Mouse (Mus musculus) forebrain, embryonic 10.5 days (tissue): ENCODE data around the gene Fahd2a. TPM values are rescaled to one million over a fixed set of nuclear protein-coding genes. Genes with fewer than 3 reads are reported as not detected.

ENCODE experiments used
- DNase-seq: peaks from one replicate; pipeline ENCODE4 v3.0.0-alpha.2; 2017; ENCODE audit warnings: low spot score; ENCODE audit errors: extremely low spot score
- H3K27ac ChIP-seq: fragments of 300-500 bp; sonication (generic); 2 replicates; pipeline ENCODE4 v1.5.1; 2016; ENCODE audit warnings: mild to moderate bottlenecking
- H3K27me3 ChIP-seq: fragments of 300-500 bp; sonication (generic); 2 replicates; pipeline ENCODE4 v1.6.1; 2016; ENCODE audit warnings: mild to moderate bottlenecking; ENCODE audit not compliant: poor library complexity, severe bottlenecking
- H3K36me3 ChIP-seq: fragments of 300-500 bp; sonication (generic); replicated peaks from 2 replicates; pipeline ENCODE4 v1.6.1; 2016; ENCODE audit warnings: mild to moderate bottlenecking, moderate library complexity
- H3K4me1 ChIP-seq: fragments of 300-500 bp; sonication (generic); 2 replicates; pipeline ENCODE4 v1.6.1; 2016
- H3K4me3 ChIP-seq: fragments of 300-500 bp; sonication (generic); 2 replicates; pipeline ENCODE4 v1.5.1; 2016; ENCODE audit warnings: mild to moderate bottlenecking, moderate library complexity
- H3K9me3 ChIP-seq: fragments of 300-500 bp; sonication (generic); 2 replicates; pipeline ENCODE4 v1.6.1; 2016; ENCODE audit warnings: mild to moderate bottlenecking, moderate library complexity
- WGBS: fragments of 180-500 bp; shearing (Covaris S2); methylation state at CpG from one replicate; pipeline ENCODE4 v1.1.7; 2016; 5-methylcytosine and 5-hydroxymethylcytosine counted together
- polyA plus RNA-seq: library from polyadenylated mRNA; unstranded; fragments of >200 nt; fragmentation: Nextera tagmentation; extraction: Ambion mirVana; gene quantifications from 2 replicates; pipeline ENCODE4 v1.2.1, GENCODE M21; 2016

Fahd2a gene
- polyA plus RNA-seq = 20.5 and 23.8 TPM in 2 replicates

- Histone ChIP-seq H3K36me3 (peaks cover 7% of the 10 kb centered on the region), H3K9me3 (no peaks in the 10 kb centered on the region), H3K4me1 (peaks cover 22% of the 10 kb centered on the region), H3K4me3 (peak within 1 kb of the TSS; percentile 73), H3K27me3 (peaks cover 5% of the 10 kb centered on the region; the same call in 1 of the 2 replicates), H3K27ac (peak within 1 kb of the TSS; percentile 82)
- DNase-seq = peak; percentile 90
- 3% methylated on average over 37 of the region's 37 CpGs for WGBS
These were observed at the start of gene Fahd2a for GRCm38 (mm10) chr2:127444055-127444789. TSS of gene Fahd2a (minus strand) at chr2:127444565.

GRCm38 (mm10) chr2:127484476-127485170, 40.3 kb upstream of the Fahd2a start:
- H3K27me3 ChIP-seq = peaks cover 78% of the 10 kb centered on the region
- H3K9me3 ChIP-seq = no peaks in the 10 kb centered on the region
- H3K4me3 ChIP-seq = peak overlapping the region; percentile 37
- H3K4me1 ChIP-seq = peaks cover 36% of the 10 kb centered on the region
- H3K27ac ChIP-seq = no peak overlapping the region
- peak; percentile 54 for DNase-seq
- 7% methylated on average over 19 of the region's 19 CpGs for WGBS
- no peaks in the 10 kb centered on the region for H3K36me3 ChIP-seq

- Histone ChIP-seq H3K27ac (no peak overlapping the region), H3K4me3 (peak overlapping the region; percentile 58), H3K9me3 (no peaks in the 10 kb centered on the region), H3K36me3 (no peaks in the 10 kb centered on the region), H3K4me1 (peaks cover 36% of the 10 kb centered on the region), H3K27me3 (peaks cover 91% of the 10 kb centered on the region)
- peak; percentile 24 for DNase-seq
- WGBS = 2% methylated on average over 21 of the region's 21 CpGs
These were observed 38.6 kb upstream of the Fahd2a start for GRCm38 (mm10) chr2:127483001-127483400.

GRCm38 (mm10) chr2:127482533-127482911, 38.2 kb upstream of the Fahd2a start:
- DNase-seq = peak; percentile 49
- WGBS = 0% methylated on average over 21 of the region's 21 CpGs
- peaks cover 91% of the 10 kb centered on the region for H3K27me3 ChIP-seq
- H3K4me1 ChIP-seq = peaks cover 36% of the 10 kb centered on the region
- no peaks in the 10 kb centered on the region for H3K36me3 ChIP-seq
- peak overlapping the region; percentile 58 for H3K4me3 ChIP-seq
- no peaks in the 10 kb centered on the region for H3K9me3 ChIP-seq
- peak overlapping the region; percentile 52; the same call in 1 of the 2 replicates for H3K27ac ChIP-seq

GRCm38 (mm10) chr2:127481841-127482532, 37.6 kb upstream of the Fahd2a start:
- peaks cover 87% of the 10 kb centered on the region for H3K27me3 ChIP-seq
- no peak for DNase-seq
- H3K4me1 ChIP-seq = peaks cover 36% of the 10 kb centered on the region
- H3K27ac ChIP-seq = peak overlapping the region; percentile 52; the same call in 1 of the 2 replicates
- H3K36me3 ChIP-seq = no peaks in the 10 kb centered on the region
- H3K9me3 ChIP-seq = no peaks in the 10 kb centered on the region
- H3K4me3 ChIP-seq = peak overlapping the region; percentile 58
- under 1% methylated on average over 58 of the region's 59 CpGs for WGBS

GRCm38 (mm10) chr2:127479763-127480162, 35.4 kb upstream of the Fahd2a start:
- Histone ChIP-seq H3K9me3 (no peaks in the 10 kb centered on the region), H3K4me1 (peaks cover 33% of the 10 kb centered on the region), H3K36me3 (no peaks in the 10 kb centered on the region), H3K27me3 (peaks cover 65% of the 10 kb centered on the region), H3K27ac (no peak overlapping the region), H3K4me3 (no peak overlapping the region)
- no peak for DNase-seq
- 71% methylated on average over 10 of the region's 10 CpGs for WGBS

- H3K27ac ChIP-seq = no peak overlapping the region
- no peak overlapping the region for H3K4me3 ChIP-seq
- DNase-seq = no peak
- H3K9me3 ChIP-seq = no peaks in the 10 kb centered on the region
- WGBS = 80% methylated on average over 4 of the region's 4 CpGs
- H3K27me3 ChIP-seq = peaks cover 60% of the 10 kb centered on the region
- peaks cover 28% of the 10 kb centered on the region for H3K4me1 ChIP-seq
- no peaks in the 10 kb centered on the region for H3K36me3 ChIP-seq
These were observed 34.8 kb upstream of the Fahd2a start for GRCm38 (mm10) chr2:127479210-127479609.

- H3K27me3 ChIP-seq = no peaks in the 10 kb centered on the region
These were observed 27.9 kb upstream of the Fahd2a start for GRCm38 (mm10) chr2:127472279-127472678.

GRCm38 (mm10) chr2:127471281-127471680, 26.9 kb upstream of the Fahd2a start:
- Histone ChIP-seq H3K36me3 (no peaks in the 10 kb centered on the region), H3K4me3 (no peak overlapping the region), H3K27ac (no peak overlapping the region), H3K9me3 (no peaks in the 10 kb centered on the region), H3K4me1 (no peaks in the 10 kb centered on the region), H3K27me3 (no peaks in the 10 kb centered on the region)
- WGBS = 88% methylated on average over 8 of the region's 8 CpGs
- DNase-seq = no peak

More at GRCm38 (mm10) chr2:127472279-127472678, 27.9 kb upstream of the Fahd2a start:
- H3K4me1 ChIP-seq = no peaks in the 10 kb centered on the region
- DNase-seq = no peak
- H3K27ac ChIP-seq = no peak overlapping the region
- H3K9me3 ChIP-seq = no peaks in the 10 kb centered on the region
- no peak overlapping the region for H3K4me3 ChIP-seq
- H3K36me3 ChIP-seq = no peaks in the 10 kb centered on the region
- 82% methylated on average over 3 of the region's 3 CpGs for WGBS

- H3K27ac ChIP-seq = no peak overlapping the region
- H3K27me3 ChIP-seq = no peaks in the 10 kb centered on the region
- WGBS = 95% methylated on average over 10 of the region's 10 CpGs
- DNase-seq = no peak
- H3K4me3 ChIP-seq = no peak overlapping the region
- H3K36me3 ChIP-seq = no peaks in the 10 kb centered on the region
- H3K9me3 ChIP-seq = no peaks in the 10 kb centered on the region
- no peaks in the 10 kb centered on the region for H3K4me1 ChIP-seq
These were observed 26.3 kb upstream of the Fahd2a start for GRCm38 (mm10) chr2:127470661-127471060.

- no peaks in the 10 kb centered on the region for H3K9me3 ChIP-seq
- no peak overlapping the region for H3K4me3 ChIP-seq
- H3K27ac ChIP-seq = no peak overlapping the region
- no peak for DNase-seq
- no peaks in the 10 kb centered on the region for H3K27me3 ChIP-seq
- no peaks in the 10 kb centered on the region for H3K4me1 ChIP-seq
- H3K36me3 ChIP-seq = no peaks in the 10 kb centered on the region
- 87% methylated on average over 5 of the region's 5 CpGs for WGBS
These were observed 25.8 kb upstream of the Fahd2a start for GRCm38 (mm10) chr2:127470183-127470582.

- Histone ChIP-seq H3K9me3 (no peaks in the 10 kb centered on the region), H3K4me3 (no peak overlapping the region), H3K4me1 (no peaks in the 10 kb centered on the region), H3K36me3 (no peaks in the 10 kb centered on the region), H3K27me3 (peaks cover 8% of the 10 kb centered on the region; the same call in 1 of the 2 replicates), H3K27ac (no peak overlapping the region)
- DNase-seq = peak; percentile 64
- WGBS = 19% methylated on average over 8 of the region's 8 CpGs
These were observed 17.9 kb upstream of the Fahd2a start for GRCm38 (mm10) chr2:127462314-127462713.
